Mouse (Mus musculus): Measurements from ENCODE around the gene Mansc4.

- no peak for TF ChIP-seq POLR2A (IDR thresholded peaks at IDR 0.05; ENCODE audit: borderline replicate concordance, insufficient read depth, low read length)
- TF ChIP-seq CTCF (IDR thresholded peaks at IDR 0.05; ENCODE audit: borderline replicate concordance, insufficient read depth, low read depth, low read length): no peak
Measured at GRCm38 (mm10) chr6:147028396-147028795, 58.4 kb downstream of the Mansc4 start.
